Mouse (Mus musculus): ENCODE data around the gene Mypop.

The Mypop gene

GRCm38 (mm10) chr7:18989995-18990394 lies 1.1 kb upstream of the Mypop start:
- no peak for DNase-seq (ENCODE audit: low spot score in 2 of 2)

GRCm38 (mm10) chr7:18991660-18992293 lies 732 bp downstream of the Mypop start:
- no peak for DNase-seq (ENCODE audit: low spot score in 2 of 2)

GRCm38 (mm10) chr7:18992294-18992675 lies 1.2 kb downstream of the Mypop start:
- no peak for DNase-seq (ENCODE audit: low spot score in 2 of 2)

- DNase-seq (ENCODE audit: low spot score in 2 of 2): no peak
These were observed 2.0 kb downstream of the Mypop start for GRCm38 (mm10) chr7:18993036-18993435.

GRCm38 (mm10) chr7:18998835-18999234 lies 7.8 kb downstream of the Mypop start:
- no peak for DNase-seq (ENCODE audit: low spot score in 2 of 2)

GRCm38 (mm10) chr7:19000421-19000820 lies 9.4 kb downstream of the Mypop start:
- DNase-seq (ENCODE audit: low spot score in 2 of 2): peak in 1 of 2 experiments; percentile 50

GRCm38 (mm10) chr7:19001066-19001806 lies 10.2 kb downstream of the Mypop start:
- peak; percentile 48 to 72 for DNase-seq (ENCODE audit: low spot score in 2 of 2)

GRCm38 (mm10) chr7:19001807-19002085 lies 10.7 kb downstream of the Mypop start:
- no peak for DNase-seq (ENCODE audit: low spot score in 2 of 2)

- no peak for DNase-seq (ENCODE audit: low spot score in 2 of 2)
These were observed 11.1 kb downstream of the Mypop start for GRCm38 (mm10) chr7:19002115-19002514.

GRCm38 (mm10) chr7:19002848-19003498 lies 11.9 kb downstream of the Mypop start:
- peak; percentile 55 to 68 for DNase-seq (ENCODE audit: low spot score in 2 of 2)

- peak; percentile 90 to 93 for DNase-seq (ENCODE audit: low spot score in 2 of 2)
These were observed 13.0 kb downstream of the Mypop start, which contains the start of gene Irf2bp1 for GRCm38 (mm10) chr7:19003902-19004630. Gene Irf2bp1, plus strand, starts transcription at chr7:19004044.

- DNase-seq (ENCODE audit: low spot score in 2 of 2): no peak
These were observed 13.6 kb downstream of the Mypop start for GRCm38 (mm10) chr7:19004631-19005079.

GRCm38 (mm10) chr7:19005417-19006121 lies 14.5 kb downstream of the Mypop start:
- DNase-seq (ENCODE audit: low spot score in 2 of 2): no peak

GRCm38 (mm10) chr7:19006476-19006875 lies 15.4 kb downstream of the Mypop start:
- DNase-seq (ENCODE audit: low spot score in 2 of 2): peak; percentile 62 to 72

GRCm38 (mm10) chr7:19007026-19007977 lies 16.3 kb downstream of the Mypop start:
- DNase-seq (ENCODE audit: low spot score in 2 of 2): no peak

GRCm38 (mm10) chr7:19010581-19010980 lies 19.5 kb downstream of the Mypop start:
- no peak for DNase-seq (ENCODE audit: low spot score in 2 of 2)

GRCm38 (mm10) chr7:19012025-19012621 lies 21.1 kb downstream of the Mypop start:
- DNase-seq (ENCODE audit: low spot score in 2 of 2): no peak

GRCm38 (mm10) chr7:19012882-19013281 lies 21.8 kb downstream of the Mypop start:
- DNase-seq (ENCODE audit: low spot score in 2 of 2): no peak

- no peak for DNase-seq (ENCODE audit: low spot score in 2 of 2)
These were observed 23.4 kb downstream of the Mypop start for GRCm38 (mm10) chr7:19014452-19014851.

- DNase-seq (ENCODE audit: low spot score in 2 of 2): no peak
These were observed 25.0 kb downstream of the Mypop start for GRCm38 (mm10) chr7:19016042-19016441.
